Comparison of ENCODE assay signal across 9 mouse cellular contexts in genomic region chr7:135605002-135605803, GRCm38 (mm10).
DNase-seq lines count a peak whose midpoint lies in the region; ATAC-seq lines count a peak whose summit lies in the region.
"Had no signal": no experiment of that assay in that cellular context is flagged by ENCODE, and none has a peak within 500 bp of the region (broad histone marks: within the 10 kb centered on the region; RNA-seq: fewer than 3 reads in every experiment).

No protein-coding gene starts in this region.

- no peak overlapping the region for H3K4me3 ChIP-seq in forebrain, embryonic 12.5 days (replicated peaks)
- no peak overlapping the region for H3K4me3 ChIP-seq in forebrain, embryonic 14.5 days (ENCODE audit: low read depth, low read length)
- H3K4me3 ChIP-seq: hindbrain, embryonic 15.5 days had no signal

- peaks cover 11% of the 10 kb centered on the region for H3K4me1 ChIP-seq in forebrain, embryonic 12.5 days
- no peaks in the 10 kb centered on the region; the same call in 1 of the 2 replicates for H3K4me1 ChIP-seq in forebrain, embryonic 14.5 days (ENCODE audit: control insufficient read depth, insufficient read depth, low read length)

- no peaks in the 10 kb centered on the region for H3K9me3 ChIP-seq in forebrain, embryonic 12.5 days
- H3K9me3 ChIP-seq in forebrain, embryonic 14.5 days (replicated peaks; ENCODE audit: control insufficient read depth, low read length) = no peaks in the 10 kb centered on the region
- H3K9me3 ChIP-seq: hindbrain, embryonic 15.5 days had no signal

- intact Hi-C loops in heart, postnatal 14 days (cut with DNase I) = no loop called here

- no peak overlapping the region for H3K9ac ChIP-seq in forebrain, embryonic 12.5 days
- no peak overlapping the region for H3K9ac ChIP-seq in forebrain, embryonic 14.5 days (ENCODE audit: low read length)
- H3K9ac ChIP-seq: hindbrain, embryonic 15.5 days had no signal

- no peaks in the 10 kb centered on the region for H3K36me3 ChIP-seq in forebrain, embryonic 12.5 days (replicated peaks)
- H3K36me3 ChIP-seq in forebrain, embryonic 14.5 days (ENCODE audit: control insufficient read depth, insufficient read depth, low read length) = no peaks in the 10 kb centered on the region
- H3K36me3 ChIP-seq: hindbrain, embryonic 15.5 days had no signal

- peak; percentile 65 for ATAC-seq in megakaryocyte, adult 5-6 weeks (ENCODE audit: poor library complexity, severe bottlenecking)
- no peak for ATAC-seq in forebrain, embryonic 12.5 days (ENCODE audit: low FRiP score)
- no peak for ATAC-seq in forebrain, embryonic 14.5 days

- DNase-seq in heart, adult 11 months = peak; percentile 97
- no peak for DNase-seq in heart, postnatal 14 days
- DNase-seq in heart, adult 9 months (ENCODE audit: low spot score in 2 of 2) = peak; percentile 48 to 71
- peak; percentile 32 for DNase-seq in kidney, postnatal 10 days
- DNase-seq in ovary, adult 18-20 months (ENCODE audit: low spot score) = no peak
- no peak for DNase-seq in forebrain, embryonic 14.5 days (ENCODE audit: low spot score)

- no peak overlapping the region for H3K4me2 ChIP-seq in forebrain, embryonic 12.5 days
- H3K4me2 ChIP-seq in forebrain, embryonic 14.5 days (ENCODE audit: low read length) = no peak overlapping the region
- H3K4me2 ChIP-seq: hindbrain, embryonic 15.5 days had no signal

- H3K27ac ChIP-seq in forebrain, embryonic 12.5 days = no peak overlapping the region
- no peak overlapping the region for H3K27ac ChIP-seq in forebrain, embryonic 14.5 days (ENCODE audit: low read depth, low read length)
- H3K27ac ChIP-seq: hindbrain, embryonic 15.5 days had no signal

- 70% methylated on average over 15 of the region's 15 CpGs for WGBS in forebrain, embryonic 12.5 days
- WGBS in forebrain, embryonic 14.5 days = 70% methylated on average over 15 of the region's 15 CpGs

- H3K27me3 ChIP-seq in forebrain, embryonic 12.5 days = no peaks in the 10 kb centered on the region
- no peaks in the 10 kb centered on the region for H3K27me3 ChIP-seq in forebrain, embryonic 14.5 days (replicated peaks; ENCODE audit: control insufficient read depth, insufficient read depth, low read length)
- H3K27me3 ChIP-seq: hindbrain, embryonic 15.5 days had no signal

Comparison
In these comparisons a context has a peak if more than half of its experiments do, and no peak if none do; other contexts are left out.
1. DNase-seq: peak in heart, adult 11 months (single experiment), heart, adult 9 months (2 of 2) and kidney, postnatal 10 days (single experiment); none in heart, postnatal 14 days (0 of 2), ovary, adult 18-20 months (single experiment) and forebrain, embryonic 14.5 days (single experiment).